Comparison of ENCODE assay signal across 12 mouse cellular contexts in the genomic region with DNA sequence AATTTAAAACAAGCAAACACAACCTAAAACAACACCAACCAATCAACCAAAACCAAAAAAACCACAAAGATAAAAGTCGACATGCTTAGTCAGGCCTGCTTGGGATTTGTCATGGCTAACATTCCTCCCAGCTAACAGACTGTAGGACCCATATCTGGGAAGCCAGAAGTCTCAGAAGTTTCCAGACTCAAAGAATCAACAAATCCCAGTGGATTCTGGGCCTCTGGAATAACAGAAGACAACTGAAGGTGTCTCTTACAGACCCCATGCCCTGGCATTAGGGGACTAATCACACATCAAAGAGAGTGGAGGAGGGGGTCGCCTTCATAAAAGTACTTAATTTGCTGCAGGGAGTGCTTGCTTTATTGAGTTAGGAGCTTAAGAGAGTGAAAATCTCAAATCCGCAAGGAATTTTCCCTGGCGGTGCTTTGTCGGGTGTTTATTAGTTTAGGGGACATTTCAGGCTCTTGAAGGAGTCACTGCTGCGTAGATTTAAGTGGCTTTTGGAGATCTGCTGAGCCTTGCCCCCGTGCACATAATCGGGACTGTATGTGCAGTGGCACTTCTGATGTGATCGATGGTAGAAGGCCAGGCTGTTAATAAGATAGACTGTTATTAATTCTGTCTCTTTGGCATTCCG. TPM values are rescaled to one million over a fixed set of nuclear protein-coding genes. Genes with fewer than 3 reads are reported as not detected.
DNase-seq lines count a peak whose midpoint lies in the region; ATAC-seq lines count a peak whose summit lies in the region.
"Had no signal": no experiment of that assay in that cellular context is flagged by ENCODE, and none has a peak within 500 bp of the region (broad histone marks: within the 10 kb centered on the region; RNA-seq: fewer than 3 reads in every experiment).

No protein-coding gene starts in this region.

- H3K4me3 ChIP-seq in kidney, embryonic 14.5 days (ENCODE audit: low read length): no peak overlapping the region
- no peak overlapping the region for H3K4me3 ChIP-seq in midbrain, embryonic 10.5 days
- no peak overlapping the region for H3K4me3 ChIP-seq in midbrain, embryonic 11.5 days (ENCODE audit: low read depth, low read length)
- H3K4me3 ChIP-seq in embryonic facial prominence, embryonic 15.5 days (replicated peaks): no peak overlapping the region
- H3K4me3 ChIP-seq: heart, embryonic 12.5 days; left cerebral cortex, adult 2 months had no signal

- H3K27ac ChIP-seq in kidney, embryonic 14.5 days (ENCODE audit: low read depth, low read length): no peak overlapping the region
- no peak overlapping the region for H3K27ac ChIP-seq in midbrain, embryonic 10.5 days (replicated peaks)
- no peak overlapping the region for H3K27ac ChIP-seq in midbrain, embryonic 11.5 days (ENCODE audit: low read depth, low read length)
- H3K27ac ChIP-seq in embryonic facial prominence, embryonic 15.5 days (replicated peaks): peak overlapping the region; percentile 23; the same call in 1 of the 2 replicates
- H3K27ac ChIP-seq: left cerebral cortex, adult 2 months had no signal

- no peaks in the 10 kb centered on the region for H3K9me3 ChIP-seq in kidney, embryonic 14.5 days (ENCODE audit: control insufficient read depth, low read length)
- no peaks in the 10 kb centered on the region for H3K9me3 ChIP-seq in midbrain, embryonic 10.5 days (replicated peaks)
- H3K9me3 ChIP-seq in midbrain, embryonic 11.5 days (ENCODE audit: control insufficient read depth, low read length): no peaks in the 10 kb centered on the region
- H3K9me3 ChIP-seq in embryonic facial prominence, embryonic 15.5 days (replicated peaks): no peaks in the 10 kb centered on the region
- H3K9me3 ChIP-seq: heart, embryonic 12.5 days had no signal

- H3K9ac ChIP-seq in kidney, embryonic 14.5 days (ENCODE audit: low read depth, low read length): no peak overlapping the region
- no peak overlapping the region for H3K9ac ChIP-seq in midbrain, embryonic 11.5 days (ENCODE audit: low read length)
- no peak overlapping the region for H3K9ac ChIP-seq in embryonic facial prominence, embryonic 15.5 days
- H3K9ac ChIP-seq: heart, embryonic 12.5 days had no signal

- intact Hi-C loops in gastrocnemius, postnatal 14 days (cut with DNase I; ENCODE audit: low total_unique reads): no loop called here

- peak; percentile 40; the same call in 1 of the 2 replicates for ATAC-seq in kidney, embryonic 14.5 days (ENCODE audit: low FRiP score, low TSS enrichment)
- ATAC-seq in midbrain, embryonic 11.5 days (ENCODE audit: low FRiP score): no peak
- no peak for ATAC-seq in embryonic facial prominence, embryonic 15.5 days (ENCODE audit: insufficient number of reproducible peaks, low FRiP score, low TSS enrichment, low read depth)

- no peak for DNase-seq in kidney, postnatal 25 days
- peak; percentile 21 for DNase-seq in midbrain, embryonic 10.5 days (ENCODE audit: low spot score)
- DNase-seq in midbrain, embryonic 11.5 days (ENCODE audit: low spot score, missing footprints): no peak
- peak; percentile 10 for DNase-seq in lung, postnatal 25 days (ENCODE audit: low spot score)
- DNase-seq in gastrocnemius, postnatal 14 days: no peak

- H3K4me1 ChIP-seq in kidney, embryonic 14.5 days (ENCODE audit: control insufficient read depth, insufficient read depth, low read length): 0 out of 2 replicates have a peak, but pooled peaks cover 7% of the 10 kb centered on the region
- peaks cover 30% of the 10 kb centered on the region for H3K4me1 ChIP-seq in midbrain, embryonic 10.5 days
- H3K4me1 ChIP-seq in midbrain, embryonic 11.5 days (ENCODE audit: control insufficient read depth, insufficient read depth, low read length): no peaks in the 10 kb centered on the region
- H3K4me1 ChIP-seq in embryonic facial prominence, embryonic 15.5 days: peaks cover 19% of the 10 kb centered on the region; the same call in 1 of the 2 replicates

- no peaks in the 10 kb centered on the region for H3K27me3 ChIP-seq in kidney, embryonic 14.5 days (ENCODE audit: control insufficient read depth, insufficient read depth, low read length)
- H3K27me3 ChIP-seq in midbrain, embryonic 10.5 days (ENCODE audit: low read depth, poor library complexity, severe bottlenecking): peaks cover 66% of the 10 kb centered on the region
- H3K27me3 ChIP-seq in midbrain, embryonic 11.5 days (ENCODE audit: control insufficient read depth, insufficient read depth, low read length): peaks cover 4% of the 10 kb centered on the region; the same call in 1 of the 2 replicates
- no peaks in the 10 kb centered on the region for H3K27me3 ChIP-seq in embryonic facial prominence, embryonic 15.5 days

- no peak overlapping the region for H3K4me2 ChIP-seq in kidney, embryonic 14.5 days (replicated peaks; ENCODE audit: low read depth, low read length)
- no peak overlapping the region for H3K4me2 ChIP-seq in midbrain, embryonic 11.5 days
- H3K4me2 ChIP-seq in embryonic facial prominence, embryonic 15.5 days (replicated peaks): no peak overlapping the region
- H3K4me2 ChIP-seq: heart, embryonic 12.5 days had no signal

- WGBS in kidney, embryonic 14.5 days: 26% methylated on average over 10 of the region's 10 CpGs
- WGBS in midbrain, embryonic 10.5 days: 28% methylated on average over 10 of the region's 10 CpGs
- WGBS in midbrain, embryonic 11.5 days: 20% methylated on average over 10 of the region's 10 CpGs
- WGBS in embryonic facial prominence, embryonic 15.5 days: 20% methylated on average over 10 of the region's 10 CpGs

- H3K36me3 ChIP-seq in kidney, embryonic 14.5 days (ENCODE audit: control insufficient read depth, insufficient read depth, low read length): no peaks in the 10 kb centered on the region
- no peaks in the 10 kb centered on the region for H3K36me3 ChIP-seq in midbrain, embryonic 10.5 days
- no peaks in the 10 kb centered on the region for H3K36me3 ChIP-seq in midbrain, embryonic 11.5 days (ENCODE audit: control insufficient read depth, insufficient read depth, low read length)
- no peaks in the 10 kb centered on the region for H3K36me3 ChIP-seq in embryonic facial prominence, embryonic 15.5 days
- H3K36me3 ChIP-seq: heart, embryonic 12.5 days had no signal

RNA-seq across cellular contexts. Expression of gene Slc4a5, which starts 24.9 kb away (rescaled TPM):
- 0.13 and 0.45 TPM in 2 replicates for polyA plus RNA-seq in kidney, embryonic 14.5 days (2014; fragmentation: Nextera tagmentation; extraction: Ambion mirVana)
- polyA plus RNA-seq in midbrain, embryonic 10.5 days (2016; fragmentation: Nextera tagmentation; extraction: Ambion mirVana): 0.67 and 0.79 TPM in 2 replicates
- polyA plus RNA-seq in midbrain, embryonic 11.5 days (2014; fragmentation: Nextera tagmentation; extraction: Ambion mirVana): 0.52 and 0.68 TPM in 2 replicates
- polyA plus RNA-seq in embryonic facial prominence, embryonic 15.5 days (2015; fragmentation: Nextera tagmentation; extraction: Ambion mirVana): 0.11 and 0.48 TPM in 2 replicates
- total RNA-seq in gastrocnemius, postnatal 14 days (2021): not detected
- total RNA-seq: common myeloid progenitor, adult 5-6 weeks; gastrocnemius, adult 18-20 months; neutrophil, adult 5-6 weeks had no signal

Comparison
In these comparisons a context has a peak if more than half of its experiments do, and no peak if none do; other contexts are left out.
1. DNase-seq: peak in midbrain, embryonic 10.5 days (single experiment) and lung, postnatal 25 days (single experiment); none in kidney, postnatal 25 days (0 of 2), midbrain, embryonic 11.5 days (single experiment) and gastrocnemius, postnatal 14 days (single experiment).